Mouse (Mus musculus) natural killer cell, adult 2 months (primary cell): ENCODE data around the gene Ncapd3.

Source experiments
- DNase-seq, 2 experiments: peaks; one replicate each; pipeline ENCODE4 v3.0.0; 2022; ENCODE audit warnings: low spot score in 2 of 2

The Ncapd3 gene

DNA sequence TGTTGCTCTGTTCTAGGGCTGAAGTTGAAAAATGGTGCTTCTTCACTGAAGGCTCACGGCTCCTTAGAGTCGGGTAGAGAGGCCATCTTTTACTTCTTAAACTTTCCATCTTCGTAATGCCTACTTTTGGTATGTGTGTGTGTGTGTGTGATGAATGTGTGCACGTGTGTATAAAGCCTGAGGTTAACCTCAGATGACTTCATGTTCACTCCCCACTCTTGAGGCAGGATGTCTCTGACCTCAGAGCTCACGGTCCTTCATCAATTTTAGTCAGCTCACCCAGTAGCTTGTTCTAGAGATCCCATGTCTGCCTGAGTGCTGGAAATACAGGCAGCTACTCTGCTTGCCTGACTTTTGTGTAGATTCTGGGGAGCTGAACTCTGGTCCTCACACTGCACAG, 13.9 kb downstream of the Ncapd3 start:
- peak in 1 of 2 experiments; percentile 16 for DNase-seq

DNA sequence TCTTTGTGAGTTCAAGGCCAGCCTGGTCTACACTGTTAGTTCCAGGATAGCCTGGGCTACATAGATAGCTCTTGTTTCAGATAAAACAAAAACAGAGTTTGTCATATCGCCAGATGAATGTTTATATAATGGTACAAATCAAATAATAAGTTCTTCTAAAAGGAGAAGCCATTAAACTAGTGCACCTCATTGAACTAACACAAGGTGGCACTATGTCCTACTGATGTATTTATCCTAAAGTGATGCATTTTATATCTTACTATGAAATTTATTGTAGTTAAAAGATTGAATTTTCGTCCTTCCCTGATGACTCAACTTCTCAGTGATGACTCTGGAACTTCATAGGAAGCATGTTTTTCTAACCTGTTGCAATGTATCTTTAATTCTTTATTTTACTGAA, 19.5 kb downstream of the Ncapd3 start:
- no peak for DNase-seq

DNA sequence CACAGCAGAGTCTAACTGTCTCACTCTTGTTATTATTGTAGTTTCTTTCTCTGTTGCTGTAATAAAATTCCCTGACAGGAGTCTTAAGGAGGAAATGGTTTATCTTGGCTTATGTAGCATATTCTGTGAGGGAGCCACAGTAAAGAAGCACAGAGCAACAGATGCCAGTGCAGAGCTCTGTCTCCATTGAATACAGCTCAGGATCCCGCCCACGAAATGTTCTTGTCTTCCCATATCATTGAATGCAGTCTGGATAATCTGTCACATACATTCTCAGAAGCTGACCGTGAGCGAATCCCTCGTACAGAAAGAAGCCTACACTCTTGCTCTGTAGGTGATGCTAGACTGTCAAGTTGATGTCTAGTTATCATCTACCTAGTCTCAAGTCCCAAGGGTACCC, 28.4 kb downstream of the Ncapd3 start:
- no peak for DNase-seq

DNA sequence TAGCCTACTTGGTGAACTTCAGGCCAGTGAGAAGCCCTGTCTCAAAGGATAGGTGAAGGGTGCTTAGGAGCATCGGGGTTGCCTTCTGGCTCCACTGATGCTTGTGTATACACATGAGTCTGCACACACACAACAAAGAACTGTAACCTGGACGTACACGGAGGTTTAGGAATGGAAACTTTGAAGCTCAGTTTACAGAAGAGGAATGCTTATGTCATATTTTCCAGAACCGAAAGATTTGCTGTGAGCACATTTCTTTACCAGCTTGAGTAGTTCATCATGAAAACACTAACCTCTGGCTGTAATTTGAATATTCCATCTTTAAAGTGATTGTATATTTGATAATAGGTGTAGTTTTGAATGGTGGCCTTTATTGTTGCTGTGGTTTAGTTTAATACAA, 40.9 kb downstream of the Ncapd3 start:
- no peak for DNase-seq

DNA sequence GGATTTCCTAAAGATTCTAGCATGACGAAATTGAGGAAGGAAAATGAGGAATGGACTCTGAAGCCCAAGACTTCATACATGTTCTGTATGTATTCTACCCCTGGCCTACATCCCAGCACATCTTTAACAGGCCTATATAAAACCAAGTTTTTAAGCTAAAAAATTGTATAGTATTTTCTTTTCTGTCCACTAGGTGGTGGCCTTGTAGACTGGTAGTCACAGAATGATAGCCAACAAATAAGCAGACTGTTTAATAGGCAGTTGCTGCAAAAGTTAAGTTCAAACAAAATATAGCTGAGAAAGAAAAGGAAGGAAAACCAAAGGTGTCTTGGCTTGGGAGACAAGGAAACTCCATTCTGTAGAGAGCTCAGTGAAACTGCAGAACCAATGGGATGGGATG, 44.7 kb downstream of the Ncapd3 start:
- DNase-seq = no peak

DNA sequence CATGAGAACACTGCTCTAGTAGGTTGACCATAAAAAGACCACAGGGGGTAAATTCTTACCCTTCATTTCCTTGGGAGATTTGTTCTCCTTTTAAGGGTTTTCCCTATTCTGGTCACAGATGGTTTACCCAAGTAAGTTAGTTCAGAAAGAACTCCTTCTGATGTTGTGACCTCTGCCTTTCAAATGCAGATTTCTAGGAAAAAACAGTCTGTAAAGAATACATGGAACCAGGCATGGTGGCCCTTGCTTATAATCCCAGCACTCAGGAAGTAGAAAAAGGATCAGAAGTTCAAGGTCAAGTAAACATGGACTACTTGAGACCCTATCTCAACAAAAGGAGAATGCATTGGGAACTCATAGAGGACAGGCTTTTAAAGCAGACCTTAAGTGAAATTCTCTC, 45.8 kb downstream of the Ncapd3 start:
- no peak for DNase-seq

DNA sequence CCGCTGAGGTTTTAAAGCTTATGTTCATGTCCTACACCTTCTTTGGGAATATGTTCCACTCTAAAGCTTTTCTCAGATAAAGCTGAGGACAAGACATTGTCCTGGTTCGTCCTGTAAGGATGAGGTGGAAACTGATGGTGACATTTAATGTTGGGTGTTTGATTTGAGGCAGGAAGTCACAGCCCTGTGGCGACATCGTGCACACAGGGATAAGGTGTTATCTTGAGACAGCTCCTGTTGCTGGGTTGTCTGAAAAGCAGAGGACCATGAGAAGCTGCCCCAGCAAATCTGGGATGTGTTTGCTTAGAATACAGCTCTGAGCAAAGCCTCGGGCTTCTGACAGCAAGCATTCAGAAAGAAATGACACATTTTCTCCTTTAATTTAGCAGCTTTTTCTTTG, 56.3 kb downstream of the Ncapd3 start:
- no peak for DNase-seq

DNA sequence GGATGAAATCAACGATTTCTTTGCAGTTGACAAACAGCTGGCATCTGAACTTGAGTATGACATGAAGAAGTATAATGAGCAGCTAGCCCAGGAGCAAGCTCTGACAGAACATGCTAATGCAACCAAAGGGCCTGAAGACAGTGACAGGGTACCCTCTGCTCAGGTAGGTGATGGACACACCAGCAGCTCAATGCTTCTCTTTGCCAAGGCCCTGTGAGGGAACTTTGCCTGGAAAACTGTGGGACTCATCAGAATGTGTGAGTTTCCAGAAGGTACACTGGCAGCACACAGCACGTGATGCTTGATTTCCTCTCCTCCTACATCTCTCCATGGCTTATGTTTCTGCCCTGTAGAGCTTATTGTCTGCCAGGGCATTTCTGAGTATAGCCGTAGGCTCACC, 57.4 kb downstream of the Ncapd3 start:
- no peak for DNase-seq

DNA sequence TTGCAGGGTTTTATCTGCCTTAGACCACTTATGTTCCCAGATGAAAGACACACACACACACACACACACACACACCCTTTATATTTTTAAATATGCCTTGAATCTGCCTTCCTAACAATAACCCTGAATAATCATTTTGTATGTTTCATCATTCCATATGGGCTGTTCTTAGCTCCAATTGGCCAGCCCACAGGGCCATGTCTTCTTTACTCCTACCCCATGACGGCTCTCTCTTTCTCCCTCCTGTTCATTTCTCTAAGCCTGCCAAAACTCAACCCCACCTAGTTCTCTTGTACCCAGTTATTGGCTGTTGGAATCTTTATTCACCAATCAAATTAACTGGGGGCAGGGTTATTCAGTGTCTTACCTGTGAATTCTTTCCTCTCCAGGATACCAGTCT, 60.2 kb downstream of the Ncapd3 start:
- DNase-seq = no peak

DNA sequence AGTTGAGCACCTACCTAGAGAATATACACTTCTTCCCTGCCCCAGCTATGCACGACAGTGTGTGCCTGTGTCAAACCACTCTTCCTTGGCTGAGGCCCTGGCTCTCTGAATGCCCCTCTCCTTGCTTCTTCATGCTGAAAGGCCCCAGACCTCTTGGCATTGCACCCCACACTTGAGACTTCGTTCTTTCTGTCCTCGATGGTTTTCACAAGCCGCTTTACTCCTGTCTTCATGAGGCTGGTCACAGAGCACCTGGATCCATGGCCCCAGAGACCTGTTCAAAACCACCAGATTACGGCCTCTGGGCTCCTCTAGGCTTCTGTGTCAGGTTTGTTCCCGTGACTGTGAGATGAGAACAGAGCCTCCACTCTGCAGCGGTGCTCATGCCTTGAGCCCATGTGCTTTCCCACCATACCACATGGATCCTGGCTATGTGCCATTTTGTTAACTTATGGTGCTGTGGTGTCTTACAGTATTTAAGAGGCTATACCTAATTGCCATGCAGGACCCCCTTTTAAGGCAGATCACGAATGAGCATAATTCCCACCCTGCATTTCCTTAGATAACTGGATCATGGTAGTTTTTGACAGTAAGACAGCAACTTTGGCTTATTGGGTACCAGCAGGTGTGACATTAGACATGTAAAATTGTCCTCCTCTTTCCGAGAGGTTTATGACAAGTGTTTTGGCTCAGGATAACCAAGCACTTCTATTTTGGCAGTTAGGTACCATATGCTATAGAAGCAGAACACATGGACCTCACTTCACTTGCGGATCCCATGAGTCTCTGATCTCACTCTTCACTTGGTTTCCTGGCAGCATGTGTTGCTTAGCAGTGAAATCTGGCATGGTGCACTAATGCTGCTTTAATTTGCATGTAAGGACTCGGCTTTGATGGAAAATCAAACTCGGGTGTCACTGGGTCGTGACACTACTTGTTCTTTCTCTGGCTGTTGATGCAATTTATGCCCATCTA, 61.1 kb downstream of the Ncapd3 start:
- no peak for DNase-seq

DNA sequence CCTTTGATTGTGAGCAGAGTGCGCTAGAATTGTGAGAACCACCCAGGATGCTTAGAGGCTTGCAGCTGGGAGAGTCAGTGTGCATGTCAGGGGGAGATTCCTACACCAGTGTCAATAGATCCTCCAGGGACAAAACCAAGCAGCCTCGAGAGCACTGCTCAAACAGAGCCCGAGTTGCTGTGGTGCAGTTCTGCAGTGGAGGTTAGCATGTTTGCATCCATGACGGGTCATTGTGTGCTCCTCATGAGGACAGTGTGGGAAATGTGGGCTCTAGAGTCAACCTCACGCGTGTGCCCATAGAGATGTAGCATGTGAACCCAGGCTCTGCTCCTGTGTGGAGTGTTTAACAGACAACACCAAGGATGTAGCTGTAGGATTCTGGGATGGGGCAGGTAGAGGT, 62.9 kb downstream of the Ncapd3 start:
- DNase-seq = no peak

DNA sequence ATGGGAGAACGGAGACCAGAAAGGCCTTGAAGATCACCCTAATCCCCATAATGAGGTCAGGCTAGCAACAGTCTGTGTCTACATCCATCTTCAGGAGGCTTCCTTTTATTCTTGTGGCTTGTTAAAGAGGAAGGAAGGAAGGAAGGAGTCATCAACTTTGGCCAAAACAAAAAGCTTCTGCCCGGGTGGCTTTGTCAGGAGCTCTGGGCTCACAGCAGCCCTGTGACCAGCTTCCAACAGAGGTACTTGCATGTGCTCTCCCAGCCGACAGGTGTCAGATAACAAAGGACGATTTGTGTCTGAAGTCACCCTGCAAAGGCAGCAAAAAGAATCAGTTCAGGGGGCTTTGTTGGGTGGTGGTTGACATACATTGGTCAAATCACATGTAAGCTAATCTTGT, 68.1 kb downstream of the Ncapd3 start:
- DNase-seq = no peak

DNA sequence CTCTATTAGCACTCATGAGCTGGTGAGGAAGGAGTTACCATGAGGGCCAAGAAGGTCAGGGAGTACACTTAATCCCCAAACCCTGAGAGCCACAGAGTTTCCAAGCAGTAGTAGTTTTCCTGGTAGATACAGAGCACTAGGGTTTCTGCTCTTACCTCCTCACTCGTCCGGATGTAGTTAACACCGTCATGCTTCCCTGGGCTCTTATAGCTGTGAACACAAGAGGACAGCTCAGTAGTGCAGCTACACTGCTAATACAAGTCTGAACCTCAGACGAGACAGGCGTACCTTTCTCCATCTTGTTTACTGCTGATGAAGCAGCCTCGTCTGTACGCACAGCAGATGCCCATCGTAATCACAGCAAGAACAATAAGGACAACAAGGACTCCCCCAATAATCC, 68.6 kb downstream of the Ncapd3 start:
- no peak for DNase-seq

DNA sequence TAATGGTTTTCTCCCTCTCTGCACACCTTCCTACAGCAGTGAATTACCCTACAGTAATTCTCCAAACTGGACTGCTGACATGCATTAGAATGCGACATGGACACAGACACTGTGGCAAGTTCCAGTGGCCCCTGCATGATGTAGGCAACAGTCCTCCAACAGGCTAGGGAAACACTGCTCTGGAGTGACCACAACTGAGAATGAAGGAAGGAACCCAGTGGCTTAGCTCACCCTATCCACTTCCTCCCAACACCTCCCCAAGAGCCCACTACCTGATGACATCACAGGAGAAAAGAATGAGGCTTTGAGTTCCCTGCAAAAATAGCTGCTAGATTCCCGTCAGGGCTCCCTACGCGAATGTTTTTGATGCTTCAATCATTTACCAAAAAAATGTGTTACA, 69.5 kb downstream of the Ncapd3 start:
- DNase-seq = no peak

DNA sequence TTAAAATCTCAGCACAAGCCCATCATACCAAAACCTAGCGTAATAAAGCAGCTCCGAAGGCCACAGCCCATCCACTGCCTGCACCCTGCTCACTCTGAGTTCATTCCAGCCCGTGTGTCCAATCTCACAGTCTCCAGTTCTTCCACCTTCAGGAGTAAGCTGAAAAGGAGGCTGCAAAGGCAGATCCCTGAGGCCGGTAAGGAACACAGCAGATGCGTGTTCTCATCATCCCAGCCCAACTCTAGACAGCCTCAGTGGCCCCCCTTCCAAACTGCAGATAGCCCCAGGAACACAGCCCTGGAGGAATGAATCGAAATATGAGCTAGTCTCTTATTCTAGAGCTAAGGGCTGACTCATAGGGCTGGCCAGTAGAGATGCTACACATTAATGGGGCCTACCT, 71.5 kb downstream of the Ncapd3 start:
- DNase-seq = no peak

DNA sequence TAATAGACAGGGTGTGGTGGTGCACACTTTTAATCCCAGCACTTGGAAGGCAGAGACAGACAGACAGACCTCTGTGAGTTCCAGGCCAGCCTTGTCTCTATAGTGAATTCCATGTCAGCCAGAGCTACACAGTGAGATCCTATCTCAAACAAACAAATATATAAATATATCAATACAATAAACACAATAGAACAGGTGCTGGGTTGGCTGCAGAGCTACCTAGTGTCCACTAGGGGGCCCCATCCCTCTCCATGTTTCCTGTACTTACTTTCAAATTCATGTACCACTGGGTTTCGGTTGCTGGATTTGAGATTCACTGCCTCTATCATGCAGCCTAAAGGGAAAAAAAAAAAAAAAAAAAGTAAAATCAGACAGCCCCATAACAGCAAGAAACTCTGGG, 76.1 kb downstream of the Ncapd3 start:
- DNase-seq = peak; percentile 5 to 9

DNA sequence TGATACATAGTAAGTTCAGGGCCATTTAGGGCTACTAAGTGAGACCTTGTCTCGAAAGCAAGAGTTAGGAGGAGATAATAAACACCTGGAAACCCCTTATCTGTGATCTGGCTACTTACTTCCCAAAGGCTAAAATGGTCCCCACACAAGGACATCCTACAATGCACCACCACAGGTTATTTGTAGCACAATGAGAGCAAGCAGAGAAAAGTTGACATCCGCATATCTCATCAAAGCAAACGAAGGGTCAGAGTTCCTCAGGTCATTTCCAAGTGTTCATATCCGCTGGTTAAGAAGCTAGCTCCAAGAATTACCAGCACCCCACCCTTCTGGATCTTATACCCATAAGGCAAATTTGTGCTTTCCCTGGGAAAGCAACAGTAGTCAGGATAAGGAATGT, 78.5 kb downstream of the Ncapd3 start:
- DNase-seq = no peak

DNA sequence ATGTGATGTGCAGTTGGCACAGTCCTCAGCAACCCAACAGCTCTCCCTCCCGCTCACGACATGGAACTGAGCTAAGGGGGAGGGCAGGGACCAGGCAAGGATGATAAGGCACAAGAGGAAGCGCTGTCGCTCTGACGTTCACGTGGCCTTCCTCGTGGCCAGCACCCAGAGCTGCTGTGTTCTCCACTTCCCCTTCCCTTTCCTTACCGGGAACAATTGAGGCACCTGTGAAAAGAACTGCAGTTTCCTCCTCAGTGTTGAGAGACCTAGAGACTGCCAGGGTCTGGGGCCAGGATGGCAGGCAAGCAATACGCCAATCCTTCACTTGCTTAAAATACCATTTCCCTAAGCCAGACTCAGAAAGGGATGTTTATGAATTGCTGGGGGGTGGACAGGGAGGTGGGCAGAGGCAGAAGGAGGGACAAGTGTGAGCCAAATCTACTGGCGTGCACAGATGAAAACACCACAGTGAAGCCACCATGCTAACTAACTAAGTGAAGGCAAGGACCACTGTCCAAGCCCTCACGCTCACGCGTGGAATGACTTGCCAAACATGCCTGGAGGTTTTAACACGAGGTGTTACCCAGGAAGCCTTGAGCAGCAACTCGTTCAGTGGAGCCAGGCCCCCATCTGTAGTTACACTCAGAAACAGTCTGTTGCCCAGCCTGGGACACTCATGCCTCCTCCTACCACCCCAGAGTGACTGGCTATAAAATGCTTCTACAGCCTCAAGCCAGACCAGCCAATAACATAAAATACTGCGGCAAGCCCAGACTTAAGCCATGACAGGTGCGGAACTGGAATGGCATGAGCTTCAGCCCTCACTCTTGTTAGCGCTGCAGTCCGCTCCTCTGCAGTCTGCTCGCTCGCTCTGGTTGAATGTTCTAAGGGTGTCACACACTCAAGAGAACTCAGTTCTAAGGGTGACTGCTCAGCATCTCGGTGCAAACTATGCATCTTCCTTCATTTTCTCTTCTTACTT, 79.8 kb downstream of the Ncapd3 start:
- no peak for DNase-seq

DNA sequence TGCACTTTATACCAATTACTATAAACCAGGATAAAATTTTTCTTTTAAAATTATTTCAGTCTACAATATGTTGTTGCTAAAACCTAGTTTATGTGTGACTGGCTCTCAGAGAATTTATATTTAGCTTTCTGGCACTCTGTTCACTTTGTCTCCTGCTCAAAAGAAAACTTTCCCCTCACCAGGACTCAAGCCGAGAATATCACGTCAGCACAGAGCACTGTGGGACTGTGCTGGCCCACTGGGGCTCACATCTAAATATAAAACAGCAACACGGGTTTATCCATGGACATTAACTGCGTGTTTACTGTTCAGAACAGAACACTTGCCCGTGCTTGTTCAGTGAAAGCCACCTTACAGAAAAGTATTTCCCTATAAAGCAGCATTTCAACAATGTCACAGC, 80.7 kb downstream of the Ncapd3 start:
- no peak for DNase-seq

DNA sequence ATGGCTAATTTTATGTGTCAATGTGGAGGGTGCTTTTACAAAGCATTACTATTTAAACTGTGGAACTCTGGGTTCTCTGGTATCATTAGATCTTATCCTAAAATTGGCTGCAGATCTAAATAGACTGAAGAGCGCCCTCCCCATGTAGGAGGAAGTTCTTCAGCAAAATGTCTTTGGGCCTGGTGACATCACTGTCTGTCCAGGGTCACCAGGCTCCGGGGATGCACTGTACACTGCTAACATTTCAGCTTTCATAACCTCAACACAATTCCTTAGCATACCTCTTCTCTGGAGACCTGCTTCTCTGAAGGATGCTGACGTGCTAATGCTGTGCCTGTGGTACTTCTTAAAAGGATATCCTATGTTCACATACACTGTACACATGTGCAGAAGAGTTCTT, 81.8 kb downstream of the Ncapd3 start:
- DNase-seq = no peak

DNA sequence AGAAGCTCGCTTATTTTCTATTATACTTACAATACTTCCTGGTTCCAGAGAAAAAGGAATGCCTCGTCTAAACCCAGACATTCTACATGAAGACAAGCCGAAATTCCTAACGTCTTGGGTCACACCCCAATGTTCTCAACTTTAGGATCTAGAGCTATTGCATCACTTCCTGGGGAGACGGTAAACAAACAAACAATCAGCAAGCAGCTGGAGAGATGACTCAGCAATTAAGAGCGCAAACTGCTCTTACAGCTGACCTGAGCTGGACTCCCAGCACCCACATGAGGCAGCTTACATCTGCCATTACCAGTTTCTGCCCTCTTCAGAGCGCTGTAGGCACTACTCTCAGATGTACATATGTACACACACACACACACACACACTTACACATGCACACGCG, 91.3 kb downstream of the Ncapd3 start:
- DNase-seq = no peak

DNA sequence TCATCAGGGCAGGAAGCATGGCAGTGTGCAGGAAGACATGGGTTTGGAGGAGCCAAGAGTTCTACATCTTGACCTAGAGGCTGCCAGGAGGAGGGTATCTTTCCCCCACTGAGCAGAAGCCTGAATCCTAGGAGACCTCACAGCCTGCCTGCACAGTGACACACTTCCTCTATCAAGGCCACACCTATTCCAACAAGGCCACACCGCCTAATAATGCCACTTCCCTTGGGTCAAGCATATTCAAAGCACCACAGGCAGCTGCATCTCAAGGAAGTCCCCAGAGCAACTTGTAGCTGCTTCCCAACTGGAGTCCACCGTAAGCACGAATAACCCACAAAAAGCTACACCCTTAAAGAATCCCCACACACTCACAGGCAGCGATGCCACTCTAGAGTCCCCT, 92.1 kb downstream of the Ncapd3 start:
- DNase-seq = no peak

DNA sequence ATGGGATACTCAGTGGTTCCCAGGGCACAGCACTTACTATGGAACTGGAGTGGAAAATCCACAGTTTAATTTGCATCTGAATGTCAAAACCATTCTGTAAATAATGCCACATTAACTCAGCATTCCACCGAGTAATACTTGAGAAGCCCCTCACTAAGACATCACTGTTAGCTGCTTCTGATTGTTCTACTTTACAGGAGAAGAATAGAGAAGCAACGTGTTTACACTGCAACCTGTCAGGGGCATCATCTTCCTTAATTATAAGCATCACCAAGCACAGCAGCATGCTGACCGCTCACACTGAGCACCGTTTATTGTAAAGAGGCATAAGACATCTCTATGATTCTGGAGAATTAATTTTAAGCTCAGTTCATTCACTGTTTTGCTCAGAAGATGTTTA, 93.0 kb downstream of the Ncapd3 start:
- DNase-seq = no peak
